Mouse (Mus musculus) induced T-regulatory cell, adult 2 months (primary cell): ENCODE measurements around the gene Prr12.
A peak's percentile ranks its signal among the peaks of the same experiment; 100 is the strongest.

Source experiments
- DNase-seq: peaks from one replicate; pipeline ENCODE4 v3.0.0-alpha.2; 2012; ENCODE audit warnings: low read depth

Gene Prr12

DNA sequence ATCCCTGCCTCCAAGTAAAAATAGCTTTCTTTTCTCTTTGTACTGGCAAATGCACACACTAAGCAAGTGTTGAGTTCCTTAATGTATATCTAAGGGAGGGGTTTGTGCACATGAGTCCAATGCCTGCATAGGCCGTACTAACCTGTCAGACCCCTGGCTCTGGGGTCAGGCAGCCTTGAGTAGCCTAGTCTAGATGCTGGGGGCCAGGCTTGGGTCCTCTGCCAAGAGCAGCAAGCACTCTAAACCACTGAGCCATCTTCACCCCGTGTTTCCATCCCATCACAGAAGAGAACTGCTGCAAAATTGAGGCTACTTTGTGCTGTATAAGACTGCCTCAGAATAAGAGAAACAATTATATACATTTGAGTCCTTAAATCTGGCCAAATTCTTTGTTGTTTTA, 25.1 kb upstream of the Prr12 start:
- no peak for DNase-seq

DNA sequence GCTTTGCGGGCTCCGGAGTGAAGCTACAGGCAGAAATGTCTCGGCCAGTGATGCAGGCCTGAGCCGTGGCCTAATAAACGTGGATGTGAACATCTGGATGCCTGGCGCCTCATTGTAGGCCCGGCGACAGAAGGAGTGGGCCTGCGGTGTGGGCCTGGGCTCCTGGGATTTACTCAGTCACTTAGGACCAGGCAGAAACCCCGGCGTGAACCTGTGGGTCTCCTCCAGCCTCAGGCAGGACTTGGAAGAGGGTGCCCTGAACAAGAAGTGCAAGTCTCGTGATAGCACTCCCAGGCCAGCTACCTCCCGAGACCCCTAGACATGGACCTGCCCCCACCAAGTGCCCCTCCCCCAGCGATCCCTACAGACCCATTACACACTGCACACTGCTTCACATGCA, 24.6 kb upstream of the Prr12 start:
- no peak for DNase-seq

DNA sequence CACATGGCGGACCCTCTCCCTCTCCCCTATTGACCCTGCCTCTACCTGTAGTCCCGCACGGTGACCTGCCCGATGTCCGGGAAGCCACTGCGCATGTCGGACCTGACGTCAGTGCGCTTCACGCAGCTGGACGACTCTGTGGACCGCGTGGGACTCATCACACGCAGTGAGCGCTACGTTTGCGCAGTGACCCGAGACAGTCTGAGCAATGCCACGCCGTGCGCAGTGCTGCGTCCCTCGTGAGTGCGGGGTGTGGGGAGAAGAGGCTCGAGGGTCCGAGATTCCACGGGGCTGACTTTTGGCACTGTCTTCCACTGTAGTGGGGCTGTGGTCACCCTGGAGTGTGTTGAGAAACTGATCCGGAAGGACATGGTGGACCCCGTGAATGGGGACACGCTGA, 23.8 kb upstream of the Prr12 start:
- no peak for DNase-seq

DNA sequence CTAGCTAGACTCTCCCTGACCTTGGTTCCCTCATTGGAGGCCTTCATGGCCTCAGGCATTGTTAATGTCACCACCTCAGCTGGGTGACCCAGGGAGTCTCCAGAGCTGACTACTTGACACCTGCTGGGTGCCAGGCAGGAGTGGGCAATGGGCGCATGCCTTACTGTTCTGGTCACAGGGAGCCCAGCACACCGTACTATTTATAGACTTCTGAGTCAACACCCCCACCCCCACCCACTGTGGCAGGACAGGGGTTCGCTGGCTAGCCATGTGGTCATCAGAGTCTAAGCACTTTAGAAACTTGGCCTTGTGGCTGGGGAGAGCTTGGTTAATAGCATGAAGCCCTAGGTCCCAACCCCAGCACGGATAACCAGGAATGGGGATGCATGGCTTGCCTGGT, 22.7 kb upstream of the Prr12 start:
- no peak for DNase-seq

DNA sequence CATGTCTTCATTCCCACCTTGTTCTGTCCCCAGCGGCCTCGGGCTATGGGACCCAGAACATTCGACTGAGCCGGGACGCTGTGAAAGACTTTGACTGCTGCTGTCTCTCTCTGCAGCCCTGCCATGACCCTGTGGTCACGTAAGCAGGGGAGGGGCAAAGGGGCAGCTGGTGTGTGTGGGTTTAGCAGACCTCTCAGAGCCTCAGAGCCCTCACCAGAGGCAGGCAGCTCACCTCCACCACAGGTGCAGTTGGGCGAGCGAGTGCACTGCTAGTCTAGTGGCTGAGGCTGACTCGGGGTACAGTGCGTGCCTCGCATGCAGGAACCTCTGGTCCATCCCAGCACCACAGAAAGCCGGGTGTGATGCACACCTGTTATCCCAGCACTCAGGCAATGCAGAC, 21.3 kb upstream of the Prr12 start:
- no peak for DNase-seq

DNA sequence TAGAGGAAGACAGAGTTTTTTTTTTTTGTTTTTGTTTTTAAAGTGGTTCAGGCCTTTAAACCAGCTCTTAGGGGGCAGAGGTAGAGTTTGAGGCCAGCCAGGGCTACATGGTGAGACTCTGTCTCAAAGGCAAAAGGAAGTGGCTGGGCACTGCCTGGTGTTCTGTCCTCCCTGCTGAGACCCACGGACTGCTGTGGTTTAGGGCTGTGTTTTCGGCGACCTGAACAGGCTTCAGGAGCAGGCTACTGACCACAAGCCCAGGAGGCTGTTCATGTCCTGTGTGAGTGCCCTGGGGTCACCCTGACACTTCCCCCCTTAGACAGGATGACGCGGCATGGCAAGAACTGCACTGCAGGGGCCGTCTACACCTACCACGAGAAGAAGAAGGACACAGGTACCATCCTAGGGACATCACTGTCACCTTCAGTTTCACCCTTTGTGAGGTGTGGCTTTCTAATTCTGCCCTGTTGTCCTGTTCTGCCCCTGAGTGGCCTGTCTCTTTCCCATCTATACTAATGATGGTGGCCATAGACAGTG, 20.6 kb upstream of the Prr12 start:
- no peak for DNase-seq

DNA sequence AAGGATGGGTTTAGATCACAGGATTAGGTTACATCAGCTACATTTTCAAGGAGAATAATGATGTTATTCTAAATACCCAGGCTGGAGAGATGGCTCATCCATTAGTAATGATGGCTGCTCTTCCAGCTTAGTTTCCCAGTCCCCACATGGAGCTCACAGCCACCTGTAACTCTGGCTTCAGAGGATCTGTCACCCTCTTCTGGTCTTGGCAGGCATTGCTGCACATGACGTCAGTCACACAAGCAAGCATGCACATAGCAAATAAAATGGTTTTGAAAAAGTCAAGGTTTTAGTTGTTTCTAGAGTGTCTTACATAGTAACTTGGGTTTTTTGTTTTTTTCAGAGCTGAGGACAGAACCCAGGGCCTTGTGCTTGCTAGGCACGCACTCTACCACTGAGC, 19.5 kb upstream of the Prr12 start:
- peak; percentile 68 for DNase-seq

DNA sequence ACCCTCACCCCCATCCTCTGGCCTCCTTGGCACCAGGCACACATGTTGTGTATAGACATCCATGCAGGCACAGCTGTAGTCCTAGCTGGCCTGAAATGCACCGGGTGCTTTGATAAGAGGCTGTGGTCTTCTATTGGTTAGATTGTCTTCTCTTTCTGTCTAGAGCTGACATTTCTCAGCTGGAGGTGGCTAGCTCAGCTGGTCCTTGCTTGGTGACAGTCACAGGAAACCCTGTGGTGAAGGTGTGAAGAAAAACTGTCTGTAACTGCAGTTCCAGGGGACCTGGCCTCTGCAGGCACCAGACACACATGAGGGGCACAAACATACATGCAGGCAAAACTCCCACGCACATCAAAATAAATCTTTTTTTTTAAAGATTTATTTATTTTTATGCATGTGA, 17.0 kb upstream of the Prr12 start:
- DNase-seq: peak; percentile 80

DNA sequence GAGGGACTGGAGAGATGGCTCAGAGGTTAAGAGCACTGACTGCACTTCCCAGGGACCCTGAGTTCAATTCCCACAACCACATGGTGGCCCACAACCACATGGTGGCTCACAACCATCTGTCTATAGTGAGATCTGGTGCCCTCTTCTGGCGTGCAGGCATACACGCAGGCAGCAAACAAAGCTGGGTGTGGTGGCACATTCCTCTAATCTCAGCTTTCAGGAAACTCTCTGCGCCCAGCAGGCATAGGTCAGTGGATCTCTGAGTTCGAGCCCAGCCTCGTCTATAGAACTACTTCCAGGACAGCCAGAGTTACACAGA, 15.3 kb upstream of the Prr12 start:
- DNase-seq: peak; percentile 85

DNA sequence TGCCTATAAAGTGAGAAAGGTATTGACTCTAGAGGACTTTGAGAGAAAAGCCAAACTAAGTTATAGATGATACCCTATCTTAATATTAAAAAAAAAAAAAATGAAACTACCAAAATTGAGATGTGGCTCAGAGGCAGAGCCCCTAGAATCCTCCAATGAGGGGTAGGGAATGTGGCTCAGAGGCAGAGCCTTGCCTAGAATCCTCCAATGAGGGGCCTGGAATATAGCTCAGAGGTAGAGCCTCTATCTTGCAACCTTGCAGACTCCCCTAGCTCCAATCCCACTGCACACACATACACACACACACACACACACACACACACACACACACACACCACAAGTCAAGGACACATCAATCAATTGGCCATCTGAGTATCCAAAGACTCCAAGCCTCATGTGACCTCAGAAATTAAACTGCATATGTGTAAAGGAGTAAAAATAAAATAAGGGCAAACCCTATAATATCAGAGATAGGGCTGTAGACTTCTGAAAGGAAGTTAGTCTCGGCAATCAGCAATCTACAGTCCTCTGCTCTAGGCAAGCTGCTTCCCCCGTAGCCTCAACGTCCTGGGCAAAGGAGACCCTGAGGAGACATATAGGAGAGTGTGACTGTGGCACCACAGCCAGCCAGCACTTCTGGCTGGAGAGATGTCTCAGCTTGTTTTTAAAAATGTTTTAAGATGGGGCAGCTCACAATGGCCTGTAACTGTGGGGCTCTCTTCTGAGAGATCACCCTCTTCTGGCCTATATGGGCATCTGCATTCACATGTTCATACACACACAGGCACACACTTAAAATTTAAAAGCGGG, 14.7 kb upstream of the Prr12 start:
- no peak for DNase-seq

DNA sequence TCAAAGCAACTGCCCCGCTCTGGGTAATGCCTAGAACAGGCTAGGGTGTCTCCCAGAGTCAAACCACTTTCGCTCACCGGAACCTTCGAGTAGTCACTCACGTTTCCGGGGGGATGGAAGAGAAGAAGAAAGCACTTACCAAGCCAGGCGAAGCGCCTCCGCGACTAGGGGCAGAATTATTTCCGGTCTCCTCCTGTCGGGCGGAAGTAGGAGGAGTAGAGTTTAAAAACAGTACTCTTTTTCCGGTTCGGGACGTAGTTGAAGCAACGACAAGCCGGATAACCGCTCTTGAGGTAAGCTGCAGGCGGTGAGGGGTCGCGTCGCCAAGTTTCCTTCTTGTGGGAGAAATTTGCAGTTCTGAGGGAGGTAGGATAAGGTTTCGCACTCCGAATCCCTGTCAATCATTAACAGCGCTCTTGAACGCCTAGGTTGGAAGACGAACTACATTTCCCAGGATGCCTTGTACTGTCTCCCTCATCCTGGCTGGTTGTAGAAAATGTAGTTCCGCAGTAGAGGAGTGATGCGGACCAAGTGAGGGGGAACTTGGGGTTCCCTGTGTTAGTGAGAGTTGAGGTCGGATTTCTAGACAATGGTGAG, 9.7 kb upstream of the Prr12 start, which contains the start of the genes Nosip and Prrg2:
Gene Nosip, plus strand, starts transcription at position 191 of the 597 bp plus-strand sequence.
Gene Prrg2, minus strand, starts transcription at position 439 of the 597 bp plus-strand sequence.
- peak; percentile 99 for DNase-seq

DNA sequence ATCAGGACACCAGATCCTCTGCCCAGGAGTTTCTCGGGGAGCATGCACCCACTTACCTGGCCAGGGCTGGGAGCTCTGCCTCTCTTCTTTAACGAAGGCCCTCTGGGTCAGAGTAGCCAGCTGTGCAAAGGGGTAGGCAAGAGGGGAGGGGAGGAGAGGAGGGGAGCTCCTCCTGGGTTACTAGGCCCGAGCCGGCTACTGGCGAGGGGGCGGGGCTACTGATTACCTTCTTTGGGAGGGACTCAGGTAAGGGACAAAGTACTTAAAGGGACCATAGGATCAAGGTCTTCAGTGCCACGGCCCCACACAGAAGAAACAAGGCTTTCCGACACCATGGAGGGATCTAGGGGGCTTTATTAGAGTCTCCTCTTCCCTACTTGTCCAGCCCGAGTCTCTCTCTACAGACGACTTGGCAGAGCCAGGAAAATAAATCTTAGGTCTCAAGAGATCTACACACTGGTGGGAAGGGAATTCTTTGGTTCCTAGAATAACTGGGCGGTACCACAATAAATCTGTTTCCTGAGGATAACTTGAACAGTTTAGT, 8.9 kb upstream of the Prr12 start:
- no peak for DNase-seq

DNA sequence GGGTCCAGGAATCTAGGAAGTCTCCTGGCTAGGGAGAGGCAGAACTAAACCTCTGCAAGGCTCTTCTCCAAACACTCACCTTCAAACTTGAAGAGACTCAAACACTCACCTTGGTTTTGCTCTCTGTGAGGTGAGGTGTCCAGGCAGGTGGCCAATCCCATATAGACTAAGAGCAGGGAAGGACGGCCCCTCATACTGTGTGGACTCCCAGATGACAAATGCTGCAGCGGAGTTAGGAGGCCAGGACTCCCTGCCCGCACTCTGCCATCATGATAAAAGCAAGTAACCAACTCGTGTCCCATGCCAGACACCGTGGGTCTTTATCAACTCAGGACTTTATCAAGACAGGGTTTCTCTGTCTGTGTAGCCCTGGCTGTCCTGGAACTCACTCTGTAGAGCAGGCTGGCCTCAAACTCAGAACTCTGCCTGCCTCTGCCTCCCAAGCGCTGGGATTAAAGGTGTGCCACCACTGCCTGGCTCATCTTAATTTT, 8.0 kb upstream of the Prr12 start:
- no peak for DNase-seq

DNA sequence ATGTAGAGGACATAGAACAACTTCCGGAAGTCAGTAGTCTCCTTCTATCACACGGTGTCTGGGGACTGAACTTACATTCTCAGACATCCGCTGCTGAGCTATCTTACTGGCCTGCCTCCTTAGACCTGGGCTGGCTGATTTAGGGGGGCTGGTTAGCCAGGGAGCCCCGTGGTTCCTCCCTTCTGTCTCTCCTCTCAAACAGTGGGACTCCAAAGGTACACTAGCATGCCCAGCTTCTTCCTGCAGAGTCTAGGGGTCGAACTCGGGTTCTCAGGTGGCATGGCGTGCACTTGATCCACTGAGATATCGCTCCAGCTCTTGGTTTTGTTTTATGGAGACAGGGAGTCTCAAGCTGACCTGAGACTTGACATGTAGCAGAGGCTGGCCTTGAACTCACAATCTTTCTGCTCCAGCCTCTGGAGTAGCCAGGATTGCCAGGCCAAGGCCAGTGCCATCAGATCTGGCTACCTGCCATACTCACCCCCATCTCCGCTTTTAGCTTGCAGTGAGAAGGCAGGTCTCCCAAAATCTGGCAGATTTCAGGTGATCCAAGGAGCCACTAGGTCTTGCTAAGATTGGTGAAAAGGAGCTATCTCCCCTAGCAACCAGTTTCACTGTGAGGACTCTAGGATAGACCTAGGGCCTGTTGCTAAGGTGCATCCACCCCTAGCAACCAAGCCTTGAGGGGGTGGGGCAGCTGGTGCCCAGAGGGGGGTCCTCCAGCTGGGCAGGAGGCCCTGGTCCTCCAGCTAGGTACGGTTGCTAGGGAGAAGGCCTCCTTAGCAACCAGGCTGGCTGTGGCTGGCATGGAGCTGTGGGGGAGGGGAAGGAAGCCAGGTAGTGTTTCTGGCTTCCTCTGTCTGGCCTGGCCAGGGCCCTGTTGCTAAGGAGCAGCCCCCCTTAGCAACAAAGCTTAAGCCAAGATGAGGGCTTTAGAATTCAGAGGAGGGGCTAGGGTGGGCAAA, 6.2 kb upstream of the Prr12 start:
- DNase-seq: peak; percentile 25

DNA sequence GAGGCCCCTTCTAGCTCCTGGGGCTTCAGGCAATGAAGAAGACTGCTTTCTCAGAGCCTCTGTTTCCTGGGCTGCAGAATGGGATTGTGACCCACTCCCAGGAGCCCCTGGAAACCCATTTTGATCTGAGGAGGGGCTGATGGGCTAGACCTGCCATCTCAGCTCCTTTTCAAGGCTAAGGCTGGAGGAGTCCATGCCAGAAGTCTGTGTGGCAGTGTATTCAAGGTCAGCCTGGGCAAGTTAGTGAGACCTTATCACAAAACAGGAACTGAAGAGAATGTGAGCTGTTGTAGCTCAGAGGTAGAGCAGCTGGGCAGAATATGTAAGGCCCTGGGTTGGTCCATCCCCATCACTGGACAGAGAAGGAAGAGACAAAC, 4.3 kb upstream of the Prr12 start:
- DNase-seq: no peak

DNA sequence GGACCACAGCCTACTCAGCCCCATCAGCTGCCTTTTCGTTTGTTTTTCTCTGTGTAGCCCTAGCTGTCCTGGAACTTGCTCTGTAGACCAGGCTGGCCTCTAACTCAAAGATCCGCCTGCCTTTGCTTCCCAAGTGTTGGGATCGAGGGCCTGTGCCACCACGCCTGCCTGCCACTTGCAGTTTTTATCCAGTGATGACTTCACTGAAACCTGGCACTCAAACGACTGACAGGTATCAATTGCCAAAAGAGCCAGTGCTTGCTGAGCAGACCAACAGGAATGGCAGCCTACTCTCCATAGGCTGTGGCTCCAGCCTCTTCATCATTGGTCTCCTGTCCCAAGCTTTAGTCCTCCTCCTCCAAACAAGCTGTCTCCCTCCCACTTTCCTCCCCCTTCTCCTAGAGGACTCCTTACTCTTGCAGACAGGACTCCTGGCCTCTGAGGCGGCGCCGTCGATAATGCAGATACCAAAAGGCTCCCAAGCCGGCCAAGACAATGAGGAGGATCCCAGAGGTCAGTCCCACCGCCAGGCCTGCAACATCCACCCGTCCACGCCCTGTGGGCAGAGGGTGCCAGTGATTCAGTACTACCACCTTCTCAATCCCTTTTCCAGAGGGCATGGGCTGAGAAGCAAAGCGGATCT, 3.8 kb upstream of the Prr12 start:
- no peak for DNase-seq

DNA sequence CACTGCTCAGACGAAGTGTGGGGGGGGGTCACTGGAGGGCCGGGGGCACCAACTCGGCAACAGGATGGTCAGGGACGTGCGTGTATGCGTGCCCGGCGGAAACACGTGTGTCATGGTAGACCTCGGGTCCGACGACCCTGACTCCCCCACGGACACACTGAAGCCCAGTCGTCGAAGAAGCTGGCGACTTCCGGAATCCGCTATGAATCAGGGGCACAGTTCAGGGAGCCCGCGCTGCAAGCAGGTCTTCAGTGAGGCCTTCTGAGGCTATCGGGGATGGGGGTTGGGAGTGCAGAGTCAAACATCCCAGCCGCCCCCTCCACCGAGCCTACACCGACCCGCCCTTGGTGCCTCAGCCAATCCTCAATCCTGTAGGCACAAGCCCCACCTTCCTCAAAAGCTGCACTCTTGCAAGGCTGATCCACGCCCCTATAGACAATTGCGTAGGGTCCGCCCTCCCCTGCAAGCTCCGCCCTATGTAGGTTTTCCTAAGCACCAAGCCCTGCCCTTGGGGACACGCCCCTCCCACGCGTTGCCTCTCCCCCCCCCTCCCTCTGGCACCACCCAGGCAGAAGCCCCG, 1.3 kb upstream of the Prr12 start:
- DNase-seq: peak; percentile 98

DNA sequence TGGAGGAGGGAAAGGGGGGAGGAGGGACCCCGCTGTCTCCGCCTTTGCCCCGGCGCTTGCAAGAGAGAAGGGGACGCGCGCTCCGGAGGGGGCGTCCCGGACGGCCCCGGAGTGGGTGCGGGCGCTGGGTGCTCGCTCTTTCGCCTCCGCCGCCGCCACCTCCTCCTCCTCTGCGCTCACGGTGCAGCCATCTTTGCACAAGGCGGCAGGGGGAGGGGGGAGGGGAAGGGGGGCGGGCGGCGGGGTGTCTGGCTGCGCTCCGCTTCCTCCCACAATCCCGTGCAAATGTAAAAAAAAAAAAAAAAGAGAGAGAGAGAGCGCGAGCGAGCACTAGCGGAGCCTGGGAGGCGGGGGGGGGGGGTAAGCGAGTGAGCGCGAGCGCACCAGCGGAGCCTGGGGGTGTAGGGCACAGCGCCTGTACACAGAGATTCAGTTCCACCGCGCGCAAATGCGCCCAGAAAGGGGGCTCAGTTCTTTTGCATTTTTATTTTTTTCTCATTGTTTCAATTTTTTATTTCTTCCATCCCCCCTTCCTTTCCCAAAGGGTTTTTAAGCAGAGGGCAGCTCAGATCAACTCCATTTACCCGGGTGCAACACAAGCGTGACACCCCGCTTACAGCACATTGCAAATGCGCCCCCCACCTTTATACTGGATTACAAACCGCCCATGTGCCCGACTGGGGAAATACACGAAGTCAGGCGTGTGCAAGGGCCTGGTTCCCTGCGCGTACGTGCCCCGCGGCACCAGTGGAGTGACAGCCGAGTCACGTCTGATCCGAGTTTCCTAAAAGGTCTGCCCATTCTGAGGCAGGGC, 643 bp upstream of the Prr12 start:
- DNase-seq: peak; percentile 90

DNA sequence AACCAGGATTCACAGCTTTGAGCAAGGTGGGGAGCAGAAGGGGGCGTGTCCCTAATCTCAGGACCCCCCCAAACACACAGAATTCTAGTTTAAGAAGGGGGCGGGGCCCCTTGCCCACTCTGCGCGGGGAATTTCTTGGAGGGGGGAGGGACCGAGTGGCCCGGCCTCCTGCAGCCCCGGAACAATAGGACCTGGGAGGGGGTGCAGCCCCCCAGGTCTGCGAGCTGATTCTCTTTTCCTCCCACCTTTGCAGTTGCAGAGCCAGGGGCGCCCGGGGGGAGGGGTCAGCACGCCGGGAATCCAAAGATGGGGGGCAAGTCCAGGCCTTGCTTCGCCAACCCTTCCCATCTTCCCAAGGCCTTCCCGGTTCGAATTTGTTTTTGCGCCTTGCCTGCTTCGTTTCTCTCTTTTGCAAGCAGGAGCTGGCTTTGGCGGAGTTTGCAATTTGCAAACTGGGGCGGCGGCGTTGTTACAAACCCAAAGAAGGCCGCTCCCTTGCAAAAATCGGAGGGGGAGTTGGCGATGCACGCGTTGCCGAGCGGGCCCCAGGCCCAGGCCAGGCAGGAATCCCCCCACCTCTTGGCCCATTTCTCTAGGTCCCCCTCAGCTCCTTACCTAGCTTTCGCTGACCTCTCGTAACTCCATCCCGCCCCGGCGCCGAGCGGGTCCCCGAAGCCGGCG, 360 bp downstream of the Prr12 start:
- peak; percentile 50 for DNase-seq

DNA sequence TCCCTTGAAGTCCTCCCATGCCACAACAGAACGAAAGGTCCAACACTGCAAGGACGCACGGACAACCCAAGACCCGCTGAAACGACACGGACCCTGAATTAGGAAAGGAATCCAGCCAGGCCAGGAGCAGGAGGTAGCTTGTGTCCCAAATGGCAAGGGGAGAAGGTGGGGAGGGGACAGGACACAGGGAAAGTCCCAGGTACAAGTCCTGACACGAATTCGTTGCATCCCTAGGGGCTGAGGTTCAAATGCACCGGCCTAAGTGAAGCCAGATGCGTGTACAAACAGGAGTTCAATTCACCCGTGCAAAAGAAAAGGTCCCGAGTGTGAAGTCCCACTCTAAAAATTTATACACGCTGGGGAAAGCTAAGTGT, 1.1 kb downstream of the Prr12 start:
- DNase-seq: peak; percentile 45
